Mouse (Mus musculus) right cerebral cortex, postnatal 4 days (tissue): Measurements from ENCODE around the gene Cfap44.
"Not testable (repeated sequence)": the region's sequence is repeated elsewhere in the genome, so short reads cannot be mapped to it uniquely, and the experiment has no call there.

Experiments used
- DNase-seq: peaks from one replicate; pipeline ENCODE4 v3.0.0-alpha.2; 2022

Cfap44 gene

GRCm38 (mm10) chr16:44430021-44430420 is 35.4 kb downstream of the Cfap44 start:
- no peak for DNase-seq

GRCm38 (mm10) chr16:44434931-44435330 is 40.3 kb downstream of the Cfap44 start:
- no peak for DNase-seq

- no peak for DNase-seq
Measured at GRCm38 (mm10) chr16:44435481-44435880, 40.9 kb downstream of the Cfap44 start.

- DNase-seq: not testable (repeated sequence)
Measured at GRCm38 (mm10) chr16:44441913-44442312, 47.3 kb downstream of the Cfap44 start.

GRCm38 (mm10) chr16:44457858-44458257 is 63.3 kb downstream of the Cfap44 start:
- DNase-seq: no peak

- no peak for DNase-seq
Measured at GRCm38 (mm10) chr16:44458826-44459225, 64.2 kb downstream of the Cfap44 start.

GRCm38 (mm10) chr16:44460922-44461321 is 66.3 kb downstream of the Cfap44 start:
- DNase-seq: no peak

- no peak for DNase-seq
Measured at GRCm38 (mm10) chr16:44475281-44475680, 80.7 kb downstream of the Cfap44 start.

GRCm38 (mm10) chr16:44475682-44476375 is 81.2 kb downstream of the Cfap44 start:
- DNase-seq: no peak

GRCm38 (mm10) chr16:44478767-44479166 is 84.2 kb downstream of the Cfap44 start:
- DNase-seq: no peak

- no peak for DNase-seq
Measured at GRCm38 (mm10) chr16:44479852-44480251, 85.3 kb downstream of the Cfap44 start.

GRCm38 (mm10) chr16:44480616-44481015 is 86.0 kb downstream of the Cfap44 start:
- DNase-seq: no peak

- no peak for DNase-seq
Measured at GRCm38 (mm10) chr16:44481599-44482593, 87.3 kb downstream of the Cfap44 start.

- DNase-seq: peak; percentile 95
Measured at GRCm38 (mm10) chr16:44484079-44484478, 89.5 kb downstream of the Cfap44 start.

- no peak for DNase-seq
Measured at GRCm38 (mm10) chr16:44484831-44485230, 90.2 kb downstream of the Cfap44 start.

GRCm38 (mm10) chr16:44485691-44486090 is 91.1 kb downstream of the Cfap44 start:
- no peak for DNase-seq

GRCm38 (mm10) chr16:44486612-44487011 is 92.0 kb downstream of the Cfap44 start:
- DNase-seq: no peak

- DNase-seq: no peak
Measured at GRCm38 (mm10) chr16:44487194-44487593, 92.6 kb downstream of the Cfap44 start.

- DNase-seq: no peak
Measured at GRCm38 (mm10) chr16:44491051-44491450, 96.5 kb downstream of the Cfap44 start.

- no peak for DNase-seq
Measured at GRCm38 (mm10) chr16:44492151-44492550, 97.6 kb downstream of the Cfap44 start.

GRCm38 (mm10) chr16:44492706-44493105 is 98.1 kb downstream of the Cfap44 start:
- DNase-seq: no peak

GRCm38 (mm10) chr16:44493868-44494267 is 99.3 kb downstream of the Cfap44 start:
- no peak for DNase-seq

GRCm38 (mm10) chr16:44494441-44495108 is 100.0 kb downstream of the Cfap44 start:
- DNase-seq: no peak
